Mouse (Mus musculus): ENCODE results near the gene Bard1. TPM values are rescaled to one million over a fixed set of nuclear protein-coding genes. Genes with fewer than 3 reads are reported as not detected.

Bard1 gene
- polyA plus RNA-seq (2012; rRNA removed): 0.96 and 1.0 TPM in 2 replicates

- DNase-seq (ENCODE audit: low spot score): peak; percentile 76
Measured at GRCm38 (mm10) chr1:71102344-71103173, at the start of gene Bard1. Gene Bard1, minus strand, starts transcription at chr1:71103146.

GRCm38 (mm10) chr1:71127171-71127570 lies 24.2 kb upstream of the Bard1 start:
- DNase-seq (ENCODE audit: low spot score): no peak

GRCm38 (mm10) chr1:71118511-71118910 lies 15.6 kb upstream of the Bard1 start:
- no peak for DNase-seq (ENCODE audit: low spot score)

GRCm38 (mm10) chr1:71117253-71117652 lies 14.3 kb upstream of the Bard1 start:
- DNase-seq (ENCODE audit: low spot score): no peak

- no peak for DNase-seq (ENCODE audit: low spot score)
Measured at GRCm38 (mm10) chr1:71115781-71116180, 12.8 kb upstream of the Bard1 start.

GRCm38 (mm10) chr1:71109858-71110257 lies 6.9 kb upstream of the Bard1 start:
- DNase-seq (ENCODE audit: low spot score): no peak

- no peak for DNase-seq (ENCODE audit: low spot score)
Measured at GRCm38 (mm10) chr1:71106127-71106526, 3.2 kb upstream of the Bard1 start.

- no peak for DNase-seq (ENCODE audit: low spot score)
Measured at GRCm38 (mm10) chr1:71105724-71106123, 2.8 kb upstream of the Bard1 start.

- DNase-seq (ENCODE audit: low spot score): no peak
Measured at GRCm38 (mm10) chr1:71103174-71103864, 373 bp upstream of the Bard1 start.

- DNase-seq (ENCODE audit: low spot score): no peak
Measured at GRCm38 (mm10) chr1:71101369-71101970, 1.5 kb downstream of the Bard1 start.

GRCm38 (mm10) chr1:71100591-71101368 lies 2.2 kb downstream of the Bard1 start:
- no peak for DNase-seq (ENCODE audit: low spot score)

- no peak for DNase-seq (ENCODE audit: low spot score)
Measured at GRCm38 (mm10) chr1:71099945-71100515, 2.9 kb downstream of the Bard1 start.

GRCm38 (mm10) chr1:71096031-71096430 lies 6.9 kb downstream of the Bard1 start:
- no peak for DNase-seq (ENCODE audit: low spot score)

GRCm38 (mm10) chr1:71095211-71095805 lies 7.6 kb downstream of the Bard1 start:
- no peak for DNase-seq (ENCODE audit: low spot score)

- no peak for DNase-seq (ENCODE audit: low spot score)
Measured at GRCm38 (mm10) chr1:71075651-71076050, 27.3 kb downstream of the Bard1 start.

- DNase-seq (ENCODE audit: low spot score): no peak
Measured at GRCm38 (mm10) chr1:71070771-71071170, 32.2 kb downstream of the Bard1 start.

- DNase-seq (ENCODE audit: low spot score): no peak
Measured at GRCm38 (mm10) chr1:71068728-71069304, 34.1 kb downstream of the Bard1 start.

GRCm38 (mm10) chr1:71063885-71064492 lies 39.0 kb downstream of the Bard1 start:
- DNase-seq (ENCODE audit: low spot score): no peak

GRCm38 (mm10) chr1:71056143-71056542 lies 46.8 kb downstream of the Bard1 start:
- DNase-seq (ENCODE audit: low spot score): no peak

GRCm38 (mm10) chr1:71055454-71055853 lies 47.5 kb downstream of the Bard1 start:
- no peak for DNase-seq (ENCODE audit: low spot score)

Measured in urinary bladder, adult 2 months (tissue).